Comparison of ENCODE assay signal across 7 mouse cellular contexts in the genomic region with DNA sequence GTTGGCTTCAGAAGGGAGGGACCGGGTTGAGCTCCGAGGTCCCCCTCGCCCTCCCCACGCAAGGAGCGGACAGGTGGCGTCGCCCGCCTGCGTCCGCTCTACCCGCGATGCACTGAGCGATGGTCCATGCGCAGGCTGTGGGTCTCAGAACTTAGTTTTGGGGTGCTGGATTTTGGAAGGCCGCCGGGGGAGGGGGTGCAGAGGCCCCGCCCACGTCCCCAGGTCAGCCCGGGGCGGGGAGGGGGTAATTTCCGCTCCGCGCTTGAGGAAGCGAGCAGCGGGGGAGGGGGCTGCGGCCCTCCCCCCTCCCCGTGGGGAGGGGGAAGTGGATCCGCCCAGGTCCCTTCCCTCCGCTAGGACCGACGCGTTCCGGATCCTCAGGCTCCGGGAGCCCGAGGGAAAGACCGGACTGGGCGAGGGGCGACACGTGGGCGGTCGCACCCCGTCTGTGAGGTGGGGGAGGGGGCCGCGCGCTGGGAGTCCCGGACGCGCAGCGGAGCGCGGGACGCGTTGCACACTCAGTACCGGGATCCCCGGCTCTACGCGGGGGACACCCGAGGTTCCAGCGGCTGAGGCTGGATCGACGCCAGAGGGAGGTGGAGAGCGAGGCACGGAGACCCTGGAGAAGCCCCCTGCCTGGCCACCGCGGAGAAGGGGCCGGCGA. TPM values are rescaled to one million over a fixed set of nuclear protein-coding genes. Genes with fewer than 3 reads are reported as not detected.
DNase-seq lines count a peak whose midpoint lies in the region; ATAC-seq lines count a peak whose summit lies in the region.

No protein-coding gene starts in this region.

- under 1% methylated on average over 59 of the region's 67 CpGs for WGBS in neural tube, embryonic 11.5 days
- WGBS in liver, embryonic 12.5 days (ENCODE audit: insufficient replicate concordance) = under 1% methylated on average over 60 of the region's 67 CpGs
- under 1% methylated on average over 54 of the region's 67 CpGs for WGBS in stomach, embryonic 14.5 days

- intact Hi-C loops in heart, postnatal 36 days (cut with DNase I) = loop anchor here (5.0 kb wide), 1 partner anchor 275 kb away; the partner anchor contains the start of gene Hoxb8

- H3K4me1 ChIP-seq in neural tube, embryonic 11.5 days (ENCODE audit: control insufficient read depth, insufficient read depth, low read length) = peaks cover 13% of the 10 kb centered on the region
- peaks cover 74% of the 10 kb centered on the region for H3K4me1 ChIP-seq in liver, embryonic 12.5 days
- H3K4me1 ChIP-seq in stomach, embryonic 14.5 days (ENCODE audit: control insufficient read depth, insufficient read depth, low read length) = peaks cover 13% of the 10 kb centered on the region

- H3K27me3 ChIP-seq in neural tube, embryonic 11.5 days (ENCODE audit: control insufficient read depth, insufficient read depth, low read length) = no peaks in the 10 kb centered on the region
- H3K27me3 ChIP-seq in liver, embryonic 12.5 days (replicated peaks) = peaks cover 11% of the 10 kb centered on the region
- no peaks in the 10 kb centered on the region for H3K27me3 ChIP-seq in stomach, embryonic 14.5 days (ENCODE audit: control insufficient read depth, insufficient read depth, low read length)

- H3K9ac ChIP-seq in neural tube, embryonic 11.5 days (ENCODE audit: low read length) = peak overlapping the region; percentile 98
- H3K9ac ChIP-seq in liver, embryonic 12.5 days = peak overlapping the region; percentile 89
- H3K9ac ChIP-seq in stomach, embryonic 14.5 days (replicated peaks; ENCODE audit: low read depth, low read length) = peak overlapping the region; percentile 95

- peak overlapping the region; percentile 100 for H3K4me3 ChIP-seq in neural tube, embryonic 11.5 days (ENCODE audit: low read depth, low read length)
- peak overlapping the region; percentile 83 for H3K4me3 ChIP-seq in liver, embryonic 12.5 days
- peak overlapping the region; percentile 62 for H3K4me3 ChIP-seq in stomach, embryonic 14.5 days (ENCODE audit: low read depth, low read length)

- peak; percentile 78 for ATAC-seq in neural tube, embryonic 11.5 days (ENCODE audit: insufficient read depth, low FRiP score, low TSS enrichment)
- ATAC-seq in liver, embryonic 12.5 days = peak; percentile 55
- ATAC-seq in stomach, embryonic 14.5 days (ENCODE audit: insufficient number of reproducible peaks, insufficient read depth, low FRiP score, low read depth) = peak; percentile 71

- peak overlapping the region; percentile 93 for H3K4me2 ChIP-seq in neural tube, embryonic 11.5 days (ENCODE audit: low read depth)
- H3K4me2 ChIP-seq in liver, embryonic 12.5 days = peak overlapping the region; percentile 100
- H3K4me2 ChIP-seq in stomach, embryonic 14.5 days (replicated peaks; ENCODE audit: low read depth, low read length) = peak overlapping the region; percentile 94

- DNase-seq in neural tube, embryonic 11.5 days (ENCODE audit: low spot score) = peak; percentile 94
- no peak for DNase-seq in neural tube, embryonic 10.5 days (ENCODE audit: extremely low spot score, low spot score)
- peak; percentile 88 for DNase-seq in embryo, embryonic 11.5 days (ENCODE audit: low read depth, low spot score)
- DNase-seq in heart, postnatal 36 days = peak; percentile 36 to 47
- no peak for DNase-seq in left cerebral cortex, adult 11 months (ENCODE audit: low spot score)

- H3K36me3 ChIP-seq in neural tube, embryonic 11.5 days (ENCODE audit: control insufficient read depth, insufficient read depth, low read length) = no peaks in the 10 kb centered on the region
- H3K36me3 ChIP-seq in liver, embryonic 12.5 days = peaks cover 3% of the 10 kb centered on the region; the same call in 1 of the 2 replicates
- no peaks in the 10 kb centered on the region for H3K36me3 ChIP-seq in stomach, embryonic 14.5 days (ENCODE audit: control insufficient read depth, insufficient read depth, low read length)

- H3K27ac ChIP-seq in neural tube, embryonic 11.5 days (ENCODE audit: low read depth, low read length) = peak overlapping the region; percentile 99
- H3K27ac ChIP-seq in liver, embryonic 12.5 days = peak overlapping the region; percentile 89
- peak overlapping the region; percentile 95 for H3K27ac ChIP-seq in stomach, embryonic 14.5 days (ENCODE audit: low read length)

- H3K9me3 ChIP-seq in neural tube, embryonic 11.5 days (ENCODE audit: control insufficient read depth, low read length) = no peaks in the 10 kb centered on the region
- no peaks in the 10 kb centered on the region for H3K9me3 ChIP-seq in liver, embryonic 12.5 days (replicated peaks)
- H3K9me3 ChIP-seq in stomach, embryonic 14.5 days (ENCODE audit: control insufficient read depth, low read depth, low read length) = no peaks in the 10 kb centered on the region

RNA-seq across cellular contexts. Expression of gene Igf2bp1, which starts 1.2 kb away (rescaled TPM):
- 80.8 and 84.4 TPM in 2 replicates for polyA plus RNA-seq in neural tube, embryonic 11.5 days (2014; fragmentation: Nextera tagmentation; extraction: Ambion mirVana)
- under 1 TPM; 0.08 to 0.17 TPM for total RNA-seq in heart, postnatal 36 days (2021)
- polyA plus RNA-seq in liver, embryonic 12.5 days (2016; fragmentation: Nextera tagmentation; extraction: Ambion mirVana) = 33.8 and 38.3 TPM in 2 replicates
- polyA plus RNA-seq in stomach, embryonic 14.5 days (2014; fragmentation: Nextera tagmentation; extraction: Ambion mirVana) = 24.9 and 28.5 TPM in 2 replicates

RNA-seq across cellular contexts. Expression of gene Gip, which starts 17.4 kb away (rescaled TPM):
- polyA plus RNA-seq in neural tube, embryonic 11.5 days (2014; fragmentation: Nextera tagmentation; extraction: Ambion mirVana) = not detected in 2 replicates
- total RNA-seq in heart, postnatal 36 days (2021) = not detected
- polyA plus RNA-seq in liver, embryonic 12.5 days (2016; fragmentation: Nextera tagmentation; extraction: Ambion mirVana) = not detected in 2 replicates
- polyA plus RNA-seq in stomach, embryonic 14.5 days (2014; fragmentation: Nextera tagmentation; extraction: Ambion mirVana) = 1.1 TPM in 1 of 2 replicates, not detected in the other

RNA-seq across cellular contexts. Expression of gene Snf8, which starts 27.7 kb away (rescaled TPM):
- 41.7 and 46.6 TPM in 2 replicates for polyA plus RNA-seq in neural tube, embryonic 11.5 days (2014; fragmentation: Nextera tagmentation; extraction: Ambion mirVana)
- 10 to 100 TPM; 44.1 to 46.2 TPM for total RNA-seq in heart, postnatal 36 days (2021)
- 100 and 108 TPM in 2 replicates for polyA plus RNA-seq in liver, embryonic 12.5 days (2016; fragmentation: Nextera tagmentation; extraction: Ambion mirVana)
- polyA plus RNA-seq in stomach, embryonic 14.5 days (2014; fragmentation: Nextera tagmentation; extraction: Ambion mirVana) = 34.6 and 35.5 TPM in 2 replicates

RNA-seq across cellular contexts. Expression of gene Ube2z, which starts 58.2 kb away (rescaled TPM):
- 26.7 and 29.7 TPM in 2 replicates for polyA plus RNA-seq in neural tube, embryonic 11.5 days (2014; fragmentation: Nextera tagmentation; extraction: Ambion mirVana)
- 10 to 100 TPM; 30.7 to 32.1 TPM for total RNA-seq in heart, postnatal 36 days (2021)
- polyA plus RNA-seq in liver, embryonic 12.5 days (2016; fragmentation: Nextera tagmentation; extraction: Ambion mirVana) = 26.4 and 27.2 TPM in 2 replicates
- 33.3 and 35.6 TPM in 2 replicates for polyA plus RNA-seq in stomach, embryonic 14.5 days (2014; fragmentation: Nextera tagmentation; extraction: Ambion mirVana)

Comparison
In these comparisons a context has a peak if more than half of its experiments do, and no peak if none do; other contexts are left out.
1. DNase-seq: peak in neural tube, embryonic 11.5 days (single experiment), embryo, embryonic 11.5 days (single experiment) and heart, postnatal 36 days (2 of 2); none in neural tube, embryonic 10.5 days (single experiment) and left cerebral cortex, adult 11 months (single experiment).
2. Peak in every context shown above with its lines, with median percentiles within 50 percentile points of each other: ATAC-seq, H3K27ac ChIP-seq, H3K4me2 ChIP-seq, H3K4me3 ChIP-seq and H3K9ac ChIP-seq.